Mouse (Mus musculus) midbrain, embryonic 11.5 days (tissue): ENCODE data around the gene Arpc4. TPM values are rescaled to one million over a fixed set of nuclear protein-coding genes. Genes with fewer than 3 reads are reported as not detected.
A peak's percentile ranks its signal among the peaks of the same experiment; 100 is the strongest.

Experiments used
- ATAC-seq: fragments of 200-750 bp; cut with Nextera tagmentation; 2 replicates; pipeline ENCODE4 v1.8.0; 2017; ENCODE audit warnings: moderate TSS enrichment, moderate library complexity; ENCODE audit not compliant: low FRiP score
- DNase-seq: peaks from one replicate; pipeline ENCODE4 v3.0.0; 2015; ENCODE audit warnings: low spot score; ENCODE audit errors: missing footprints
- H3K27ac ChIP-seq: fragments of 300-500 bp; sonication (generic); 2 replicates; pipeline ENCODE4 v1.5.1; 2014; ENCODE audit warnings: low read depth, low read length
- H3K27me3 ChIP-seq: fragments of 300-500 bp; sonication (generic); 2 replicates; pipeline ENCODE4 v1.6.1; 2014; ENCODE audit warnings: mild to moderate bottlenecking, low read length, moderate library complexity, mixed read lengths; ENCODE audit not compliant: control insufficient read depth, insufficient read depth
- H3K36me3 ChIP-seq: fragments of 300-500 bp; sonication (generic); 2 replicates; pipeline ENCODE4 v1.6.1; 2014; ENCODE audit warnings: mild to moderate bottlenecking, low read length, moderate library complexity, mixed read lengths; ENCODE audit not compliant: control insufficient read depth, insufficient read depth
- H3K4me1 ChIP-seq: fragments of 300-500 bp; sonication (generic); 2 replicates; pipeline ENCODE4 v1.6.1; 2014; ENCODE audit warnings: low read length; ENCODE audit not compliant: control insufficient read depth, insufficient read depth
- H3K4me2 ChIP-seq: fragments of 300-500 bp; sonication (generic); 2 replicates; pipeline ENCODE4 v1.6.1; 2014; ENCODE audit warnings: mild to moderate bottlenecking, moderate library complexity
- H3K4me3 ChIP-seq: fragments of 300-500 bp; sonication (generic); 2 replicates; pipeline ENCODE4 v1.5.1; 2014; ENCODE audit warnings: low read depth, low read length
- H3K9ac ChIP-seq: fragments of 300-500 bp; sonication (generic); 2 replicates; pipeline ENCODE4 v1.6.1; 2014; ENCODE audit warnings: low read length
- H3K9me3 ChIP-seq: fragments of 300-500 bp; sonication (generic); 2 replicates; pipeline ENCODE4 v1.6.1; 2016; ENCODE audit warnings: low read length; ENCODE audit not compliant: control insufficient read depth
- WGBS: fragments of 180-500 bp; shearing (Covaris S2); extraction: QIAGEN DNeasy Blood & Tissue Kit; methylation state at CpG from one replicate; pipeline ENCODE4 v1.1.7; 2014; 5-methylcytosine and 5-hydroxymethylcytosine counted together
- polyA plus RNA-seq: library from polyadenylated mRNA; unstranded; fragments of >200 nt; fragmentation: Nextera tagmentation; extraction: Ambion mirVana; gene quantifications from 2 replicates; pipeline ENCODE4 v1.2.1, GENCODE M21; 2014

Gene Arpc4
- polyA plus RNA-seq, 1 experiment from 2014 or later: 208 TPM

- H3K9me3 ChIP-seq: no peaks in the 10 kb centered on the region
- DNase-seq (no peak), ATAC-seq (peak; percentile 51)
- WGBS: 23% methylated on average over 10 of the region's 10 CpGs
- H3K36me3 ChIP-seq: peaks cover 19% of the 10 kb centered on the region
- H3K9ac ChIP-seq: peak overlapping the region; percentile 61
- peak overlapping the region; percentile 68 for H3K4me2 ChIP-seq
- peak overlapping the region; percentile 41 for H3K4me3 ChIP-seq
- peaks cover 7% of the 10 kb centered on the region; the same call in 1 of the 2 replicates for H3K4me1 ChIP-seq
- no peaks in the 10 kb centered on the region for H3K27me3 ChIP-seq
- peak overlapping the region; percentile 45 for H3K27ac ChIP-seq
Observed at GRCm38 (mm10) chr6:113392015-113392386, 14.1 kb downstream of the Arpc4 start.

DNA sequence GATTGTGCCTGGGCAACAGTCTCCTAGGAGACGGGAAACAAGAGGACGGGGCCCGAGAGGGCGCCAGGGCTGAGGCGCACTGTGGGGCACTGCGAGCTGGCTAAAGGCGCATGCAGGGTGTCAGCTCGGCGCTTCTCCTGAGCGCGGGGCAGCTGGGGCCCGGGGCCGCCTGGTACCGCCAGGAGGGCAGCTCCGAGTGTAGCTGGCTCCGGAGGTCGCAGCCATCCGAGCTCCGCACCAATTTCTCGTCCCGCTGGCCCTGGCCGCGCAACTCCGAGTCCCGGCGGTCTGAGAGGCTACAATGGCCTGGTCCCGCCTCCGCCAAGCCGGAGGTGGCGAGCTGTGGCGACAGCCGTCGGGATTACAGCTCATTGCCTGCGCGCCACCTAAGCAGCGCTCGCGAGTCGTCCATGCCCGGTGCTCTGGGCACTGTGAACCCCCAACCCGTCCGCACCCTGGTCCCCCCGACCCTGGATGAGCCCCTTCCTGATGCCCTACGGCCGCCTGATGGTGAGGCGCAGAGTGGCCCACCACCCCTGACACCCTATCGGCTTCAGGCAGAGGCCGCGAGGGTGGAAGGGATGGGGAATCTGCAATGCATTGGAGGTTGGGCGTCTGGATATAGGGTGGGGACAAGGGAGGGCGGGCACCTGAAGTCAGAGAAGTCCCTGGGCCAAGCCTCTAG, 14.6 kb downstream of the Arpc4 start:
- H3K4me1 ChIP-seq: peaks cover 7% of the 10 kb centered on the region; the same call in 1 of the 2 replicates
- DNase-seq (peak; percentile 96), ATAC-seq (peak; percentile 93)
- H3K36me3 ChIP-seq: peaks cover 17% of the 10 kb centered on the region
- H3K9ac ChIP-seq: peak overlapping the region; percentile 61
- H3K4me2 ChIP-seq: peak overlapping the region; percentile 68
- peak overlapping the region; percentile 45 for H3K27ac ChIP-seq
- peak overlapping the region; percentile 41 for H3K4me3 ChIP-seq
- H3K27me3 ChIP-seq: no peaks in the 10 kb centered on the region
- 1% methylated on average over 51 of the region's 51 CpGs for WGBS
- H3K9me3 ChIP-seq: no peaks in the 10 kb centered on the region

GRCm38 (mm10) chr6:113393951-113394350, 16.0 kb downstream of the Arpc4 start:
- Histone ChIP-seq H3K4me2 (no peak overlapping the region), H3K27ac (no peak overlapping the region), H3K9ac (no peak overlapping the region), H3K4me3 (no peak overlapping the region), H3K9me3 (no peaks in the 10 kb centered on the region), H3K4me1 (peaks cover 7% of the 10 kb centered on the region; the same call in 1 of the 2 replicates), H3K27me3 (no peaks in the 10 kb centered on the region), H3K36me3 (peaks cover 8% of the 10 kb centered on the region)
- WGBS: 88% methylated on average over 6 of the region's 6 CpGs
- ATAC-seq (no peak), DNase-seq (no peak)

- Histone ChIP-seq H3K9ac (no peak overlapping the region), H3K4me2 (no peak overlapping the region), H3K4me3 (no peak overlapping the region), H3K36me3 (peaks cover 3% of the 10 kb centered on the region; the same call in 1 of the 2 replicates), H3K27ac (no peak overlapping the region), H3K4me1 (peaks cover 7% of the 10 kb centered on the region; the same call in 1 of the 2 replicates), H3K27me3 (no peaks in the 10 kb centered on the region), H3K9me3 (no peaks in the 10 kb centered on the region)
- WGBS: 95% methylated on average over 11 of the region's 11 CpGs
- peak; percentile 69 for DNase-seq
- no peak for ATAC-seq
Observed at GRCm38 (mm10) chr6:113394811-113395210, 16.9 kb downstream of the Arpc4 start.

DNA sequence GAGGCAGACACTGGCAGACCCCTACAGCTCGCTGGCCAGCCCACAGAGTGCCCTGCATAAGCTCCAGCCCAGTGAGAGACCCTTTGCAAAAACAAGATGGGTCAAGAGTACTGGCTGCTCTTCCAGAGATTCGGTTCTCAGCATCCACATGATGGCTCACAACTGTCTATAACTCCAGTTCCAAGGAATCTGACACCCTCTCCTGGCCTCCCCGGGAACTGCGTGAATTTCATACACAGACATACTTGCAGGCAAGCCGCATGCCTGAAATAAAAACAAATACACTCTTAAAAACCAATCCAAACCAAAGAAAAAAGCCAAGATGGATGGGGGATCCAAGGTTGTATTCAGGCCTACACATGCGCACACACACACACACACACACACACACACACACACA, 17.6 kb downstream of the Arpc4 start:
- Histone ChIP-seq H3K4me1 (peaks cover 7% of the 10 kb centered on the region; the same call in 1 of the 2 replicates), H3K36me3 (no peaks in the 10 kb centered on the region), H3K9ac (no peak overlapping the region), H3K4me2 (no peak overlapping the region), H3K27me3 (no peaks in the 10 kb centered on the region), H3K9me3 (no peaks in the 10 kb centered on the region), H3K27ac (no peak overlapping the region), H3K4me3 (no peak overlapping the region)
- ATAC-seq (no peak), DNase-seq (peak; percentile 62)
- WGBS: 94% methylated on average over 6 of the region's 6 CpGs

DNA sequence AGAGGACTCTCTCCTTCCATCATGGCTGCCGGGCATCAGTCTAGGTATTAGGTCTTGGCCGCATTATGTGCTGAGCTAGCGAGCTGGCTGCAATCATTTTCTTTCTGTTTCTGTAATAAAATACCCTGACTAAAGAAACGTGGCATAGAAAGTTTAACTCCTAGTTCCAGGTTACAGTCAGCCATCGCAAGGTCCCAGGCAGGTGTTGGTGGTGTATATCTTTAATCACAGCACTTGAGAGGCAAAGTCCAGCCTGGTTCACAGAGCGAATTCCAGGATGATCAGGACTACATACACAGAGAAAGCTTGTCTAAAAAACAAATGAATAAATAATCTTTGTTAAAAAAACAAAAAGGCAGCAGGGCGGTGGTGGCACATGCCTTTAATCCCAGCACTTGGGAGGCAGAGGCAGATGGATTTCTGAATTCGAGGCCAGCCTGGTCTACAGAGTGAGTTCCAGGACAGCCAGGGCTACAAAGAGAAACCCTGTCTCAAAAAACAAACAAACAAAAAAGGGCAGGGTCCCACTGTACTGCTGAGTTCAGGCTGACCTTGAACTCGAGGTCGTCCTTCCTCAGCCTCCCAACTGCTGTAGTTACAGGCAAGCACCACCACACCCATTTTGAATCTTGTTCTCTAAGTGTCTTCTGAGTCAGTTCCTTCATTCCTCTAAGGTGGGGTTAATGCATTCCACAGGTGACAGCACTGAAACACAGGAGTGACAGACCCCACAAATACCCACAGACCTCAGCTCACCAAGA, 18.5 kb downstream of the Arpc4 start:
- Histone ChIP-seq H3K27me3 (no peaks in the 10 kb centered on the region), H3K27ac (no peak overlapping the region), H3K9me3 (no peaks in the 10 kb centered on the region), H3K4me3 (no peak overlapping the region), H3K36me3 (no peaks in the 10 kb centered on the region), H3K4me2 (no peak overlapping the region), H3K4me1 (peaks cover 7% of the 10 kb centered on the region; the same call in 1 of the 2 replicates), H3K9ac (no peak overlapping the region)
- DNase-seq: no peak
- 85% methylated on average over 10 of the region's 10 CpGs for WGBS
- no peak for ATAC-seq

DNA sequence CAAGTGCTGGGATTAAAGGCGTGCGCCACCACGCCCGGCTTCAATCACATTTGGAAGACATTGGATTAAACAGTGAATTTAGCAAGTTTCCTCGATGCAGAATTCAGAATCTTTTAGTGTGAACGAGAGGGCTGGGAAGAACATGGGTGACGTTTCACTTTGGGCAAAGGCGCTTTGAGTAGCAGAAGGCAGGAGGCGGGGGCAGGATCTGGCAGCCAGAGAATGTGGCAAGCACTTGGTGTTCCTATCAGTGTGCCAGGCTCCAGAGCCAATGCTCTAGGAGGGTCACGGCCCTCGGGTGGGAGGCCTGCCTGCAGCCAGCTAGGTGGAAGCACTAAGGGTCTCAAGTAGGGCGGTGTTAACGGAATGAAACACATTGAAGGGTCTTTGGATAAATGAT, 24.2 kb downstream of the Arpc4 start:
- no peak overlapping the region for H3K9ac ChIP-seq
- H3K9me3 ChIP-seq: no peaks in the 10 kb centered on the region
- no peak for ATAC-seq
- H3K4me3 ChIP-seq: no peak overlapping the region
- no peak overlapping the region for H3K27ac ChIP-seq
- H3K36me3 ChIP-seq: no peaks in the 10 kb centered on the region
- H3K27me3 ChIP-seq: no peaks in the 10 kb centered on the region
- DNase-seq: no peak
- H3K4me1 ChIP-seq: no peaks in the 10 kb centered on the region
- 91% methylated on average over 13 of the region's 13 CpGs for WGBS
- no peak overlapping the region for H3K4me2 ChIP-seq

GRCm38 (mm10) chr6:113404649-113405448, 26.9 kb downstream of the Arpc4 start:
- Histone ChIP-seq H3K4me3 (no peak overlapping the region), H3K27ac (no peak overlapping the region), H3K4me1 (no peaks in the 10 kb centered on the region), H3K9me3 (no peaks in the 10 kb centered on the region), H3K27me3 (no peaks in the 10 kb centered on the region), H3K36me3 (no peaks in the 10 kb centered on the region), H3K4me2 (no peak overlapping the region), H3K9ac (no peak overlapping the region)
- ATAC-seq (0 out of 2 replicates have a peak, but pooled peaks have one; percentile 16), DNase-seq (no peak)
- WGBS: 75% methylated on average over 12 of the region's 12 CpGs
